Mouse (Mus musculus): ENCODE data around the gene Anks1b. TPM values are rescaled to one million over a fixed set of nuclear protein-coding genes. Genes with fewer than 3 reads are reported as not detected.

The Anks1b gene
- total RNA-seq, 2 experiments from 2014 or later: 0.20 TPM; not detected in 1

DNA sequence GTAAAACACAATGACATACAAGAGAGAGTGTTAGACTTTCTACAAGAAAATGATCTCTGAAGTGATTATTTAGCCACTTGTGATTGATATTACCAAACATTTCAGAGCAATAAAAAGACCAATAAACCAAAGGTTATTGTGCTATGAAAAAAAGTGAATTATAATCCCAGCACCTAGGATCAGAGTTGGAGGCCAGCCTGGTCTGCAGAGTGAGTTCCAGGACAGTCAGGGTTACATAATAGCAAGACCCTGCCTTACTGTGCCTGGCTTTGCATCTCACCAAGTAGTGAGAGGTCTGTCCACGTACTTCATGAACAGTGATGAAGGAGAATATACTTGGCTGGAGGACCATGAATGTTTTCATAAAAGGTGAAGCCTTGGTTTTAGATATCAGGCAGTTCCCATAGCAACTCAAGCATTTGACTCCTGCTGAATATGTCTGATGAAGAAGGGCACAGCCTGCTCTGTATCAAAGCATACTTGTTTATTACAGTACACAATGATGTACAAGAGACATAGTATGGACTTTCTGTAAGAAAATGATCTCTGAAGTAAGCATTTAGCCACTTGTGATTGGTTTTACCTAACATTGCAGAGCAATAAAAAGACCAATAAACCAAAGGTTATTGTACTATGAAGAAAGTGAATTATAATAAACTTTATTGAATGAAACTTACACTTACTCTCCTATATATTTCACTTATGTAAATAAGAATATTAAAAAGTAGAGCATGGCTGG, 484.0 kb downstream of the Anks1b start:
- intact Hi-C loops (cut with DNase I): no loop called here
- no peak for DNase-seq

DNA sequence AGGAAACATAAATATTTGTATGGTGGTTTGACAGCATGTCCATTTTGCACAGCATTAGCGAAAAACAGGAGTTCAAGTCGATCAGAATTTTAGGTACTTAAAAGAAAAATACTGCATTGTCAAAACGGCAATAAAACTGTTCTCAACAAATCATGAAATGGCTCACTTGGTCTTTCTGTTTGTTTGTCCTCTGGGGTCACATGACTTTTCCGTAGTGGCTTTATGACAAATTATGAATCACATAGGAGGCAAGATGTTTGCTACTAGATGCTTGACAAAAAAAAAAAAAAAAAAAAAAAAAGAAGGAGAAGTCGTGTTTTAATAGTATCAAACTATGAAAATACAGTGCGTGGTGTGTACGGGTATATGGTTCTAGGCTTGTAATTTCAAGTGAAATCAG, 495.7 kb downstream of the Anks1b start:
- no peak for DNase-seq
- intact Hi-C loops (cut with DNase I): no loop called here

DNA sequence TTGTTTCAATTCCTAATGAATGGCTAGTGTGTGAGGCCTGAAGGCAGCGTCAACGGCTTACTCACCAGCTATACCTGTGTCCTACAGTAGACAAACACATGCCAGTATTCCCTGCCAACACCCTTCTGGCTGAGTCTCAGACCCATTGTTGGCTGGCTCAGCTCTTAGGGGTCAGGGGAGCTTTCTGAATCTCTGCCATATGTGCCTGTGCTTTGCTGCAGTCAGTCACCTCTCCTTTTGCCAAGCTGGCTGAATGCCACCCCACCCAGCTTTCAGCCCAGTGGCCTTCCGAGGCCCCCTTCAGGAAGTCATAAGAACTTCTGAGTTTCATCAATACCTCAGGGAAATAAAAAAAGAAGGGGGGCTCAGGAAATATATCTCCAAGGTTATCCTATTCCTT, 497.4 kb downstream of the Anks1b start:
- intact Hi-C loops (cut with DNase I): loop anchor here (10.0 kb wide), 1 partner anchor 324 kb away; no protein-coding TSS in a partner anchor
- no peak for DNase-seq

DNA sequence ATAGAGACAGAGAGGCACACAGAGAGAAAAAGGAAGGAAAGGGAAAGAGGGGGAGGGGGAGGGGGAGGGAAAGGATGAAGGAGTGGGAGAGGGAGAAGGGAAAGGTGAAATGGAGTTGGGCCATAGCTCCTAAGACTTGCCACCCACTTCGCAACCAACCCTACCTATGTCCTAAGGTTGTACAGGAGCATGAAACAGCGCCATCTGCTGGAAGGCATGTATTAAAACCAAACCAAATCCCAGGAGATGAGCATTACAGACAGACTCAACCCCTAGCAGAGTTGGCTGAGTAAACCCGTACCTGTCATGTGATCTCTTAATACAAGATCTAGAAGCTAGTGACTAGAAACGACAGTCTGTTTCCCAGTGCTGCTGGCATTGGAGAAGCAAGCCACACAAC, 500.2 kb downstream of the Anks1b start:
- intact Hi-C loops (cut with DNase I): loop anchor here (10.0 kb wide), 1 partner anchor 321 kb away; no protein-coding TSS in a partner anchor
- DNase-seq: no peak

DNA sequence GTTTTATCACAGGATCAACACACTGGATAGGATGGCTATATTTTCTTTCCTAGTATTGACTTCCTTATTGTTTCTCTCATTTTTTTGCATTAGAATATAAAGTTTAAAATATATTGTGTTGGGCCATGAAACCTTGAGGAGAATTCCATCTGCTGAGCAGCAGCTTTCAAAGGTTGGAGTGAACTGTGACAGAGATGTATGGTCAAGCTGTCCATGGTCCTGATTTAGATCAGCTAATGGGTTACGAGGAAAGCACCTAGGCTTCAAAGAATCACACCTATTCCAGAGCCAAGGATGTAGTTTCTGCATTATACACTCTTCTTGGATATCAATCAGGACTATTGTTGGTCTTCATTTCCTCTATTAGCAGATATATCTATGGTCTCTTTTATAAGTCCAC, 503.3 kb downstream of the Anks1b start:
- no peak for DNase-seq
- intact Hi-C loops (cut with DNase I): loop anchor here (10.0 kb wide), 1 partner anchor 318 kb away; no protein-coding TSS in a partner anchor

DNA sequence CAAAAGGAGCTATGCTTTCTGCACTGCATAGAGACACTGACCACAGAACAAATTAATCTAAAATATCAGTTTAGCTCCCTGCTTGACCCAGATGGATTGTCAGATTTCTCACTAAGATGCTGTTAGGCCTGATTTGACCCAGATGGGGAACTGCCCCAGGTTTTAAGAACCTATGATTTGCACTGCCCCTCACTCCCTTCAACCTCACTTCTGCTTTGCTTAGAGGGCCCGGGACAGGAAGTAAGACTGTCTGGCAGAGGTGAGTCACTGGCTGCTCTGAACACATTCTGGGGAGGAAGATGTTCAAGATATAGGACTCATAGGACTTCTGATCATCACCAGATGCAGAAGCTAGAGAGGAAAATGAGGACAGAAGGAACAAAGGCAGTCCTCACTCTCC, 506.8 kb downstream of the Anks1b start:
- intact Hi-C loops (cut with DNase I): no loop called here
- no peak for DNase-seq

DNA sequence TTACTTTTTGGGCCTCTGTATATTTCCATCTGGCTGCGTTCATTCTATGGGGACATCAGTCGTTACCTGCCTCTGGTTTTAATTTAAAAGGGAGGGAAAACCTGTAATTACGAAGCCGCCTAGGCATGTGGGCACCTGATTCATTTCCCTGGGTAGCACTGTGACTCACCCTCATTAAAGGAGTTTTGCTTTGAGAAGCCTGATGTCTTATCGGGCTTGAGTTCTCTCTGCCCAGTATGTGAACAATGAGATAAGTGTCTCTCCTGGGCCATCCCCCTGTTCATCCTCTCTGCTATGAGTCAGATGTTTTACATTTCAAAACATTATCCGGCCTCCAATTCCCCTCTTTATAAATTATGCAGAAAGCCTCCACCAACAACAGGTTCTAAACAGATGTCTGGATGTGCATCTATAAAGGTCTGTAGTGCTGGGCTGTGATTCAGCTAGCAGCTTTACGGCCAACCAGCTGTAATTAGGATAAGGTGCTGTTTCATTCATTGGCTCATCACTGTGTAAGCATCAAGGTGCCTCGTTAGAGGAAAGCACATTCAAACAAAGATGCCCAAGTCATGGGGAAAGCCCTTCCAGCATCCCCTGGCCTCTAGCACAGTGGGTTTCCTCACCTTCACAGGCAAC, 507.5 kb downstream of the Anks1b start:
- DNase-seq: no peak
- intact Hi-C loops (cut with DNase I): no loop called here

DNA sequence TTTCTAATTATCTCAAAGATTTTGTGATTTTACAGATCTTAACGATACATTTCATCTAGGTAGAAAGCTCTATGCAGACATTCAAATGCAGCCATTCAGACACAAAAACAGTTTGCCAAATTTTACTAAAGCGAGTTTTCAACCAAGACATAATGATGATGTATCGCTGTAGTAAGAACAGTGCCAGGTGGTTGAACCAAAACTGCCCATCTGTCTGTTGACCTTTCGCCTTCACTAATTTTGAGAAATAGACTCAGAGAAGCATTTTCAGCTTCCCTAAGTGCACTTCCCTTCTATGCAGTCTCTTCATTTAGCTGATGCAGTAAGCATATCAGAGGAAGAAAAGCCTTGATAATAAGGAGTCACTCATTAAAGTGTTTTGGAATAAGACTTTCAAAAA, 527.1 kb downstream of the Anks1b start:
- DNase-seq: no peak
- intact Hi-C loops (cut with DNase I): no loop called here

DNA sequence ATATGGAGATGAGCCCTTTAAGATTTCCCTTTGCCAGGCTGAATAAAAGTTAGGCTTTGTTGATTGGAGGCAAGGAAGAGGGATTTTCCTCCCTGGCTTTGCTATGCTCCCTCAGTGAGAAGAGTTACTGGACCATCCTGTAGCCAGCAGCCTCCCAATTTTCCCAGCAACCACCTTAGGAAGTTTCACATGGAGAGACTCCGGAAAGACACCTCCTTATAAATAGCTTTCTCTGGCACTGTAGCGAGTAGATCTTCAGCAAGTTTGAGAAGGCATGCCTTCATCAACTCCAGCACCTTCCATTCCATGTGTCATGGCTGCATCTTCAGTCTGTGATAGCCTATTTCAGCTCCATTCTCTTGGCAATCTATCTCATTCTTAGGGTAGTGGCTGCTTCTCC, 535.2 kb downstream of the Anks1b start:
- intact Hi-C loops (cut with DNase I): no loop called here
- DNase-seq: no peak

DNA sequence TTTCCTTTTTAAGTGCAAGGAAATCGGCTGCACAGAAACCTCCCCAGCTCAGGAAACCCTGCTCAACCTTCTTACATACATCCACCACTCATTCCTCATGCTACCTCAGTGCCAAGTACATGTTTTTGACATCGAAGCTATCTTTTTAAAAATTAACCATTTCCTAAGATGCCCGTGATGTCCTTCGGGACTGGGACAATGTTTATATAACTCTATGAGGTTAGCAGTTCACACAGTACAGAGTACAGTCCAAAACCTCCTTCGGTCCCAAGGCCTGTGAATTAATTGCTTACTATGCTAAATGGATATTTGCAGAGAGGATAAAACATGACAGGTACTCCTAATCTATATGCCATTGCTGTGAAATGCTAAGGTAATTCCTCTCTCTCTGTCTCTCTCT, 558.2 kb downstream of the Anks1b start:
- no peak for DNase-seq
- intact Hi-C loops (cut with DNase I): no loop called here

DNA sequence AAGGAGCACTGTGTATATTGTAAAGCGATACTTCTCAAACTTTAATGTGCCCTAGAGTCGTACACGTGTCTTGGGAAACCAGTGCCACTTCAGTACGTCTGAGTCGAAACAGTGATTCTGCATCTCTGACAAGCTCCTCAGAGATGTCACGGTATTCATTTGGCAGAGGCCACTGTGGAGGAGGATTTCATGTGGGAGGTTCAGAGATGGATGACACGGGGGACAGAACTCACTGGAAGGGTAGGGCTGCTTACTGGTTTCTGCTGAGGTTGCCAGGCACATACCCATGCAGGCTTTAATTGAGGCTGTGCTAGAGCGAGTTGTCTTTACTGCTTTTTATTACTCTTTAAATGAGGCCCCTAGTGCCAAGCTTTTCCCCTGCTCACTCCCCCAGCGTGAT, 558.7 kb downstream of the Anks1b start:
- intact Hi-C loops (cut with DNase I): no loop called here
- no peak for DNase-seq

DNA sequence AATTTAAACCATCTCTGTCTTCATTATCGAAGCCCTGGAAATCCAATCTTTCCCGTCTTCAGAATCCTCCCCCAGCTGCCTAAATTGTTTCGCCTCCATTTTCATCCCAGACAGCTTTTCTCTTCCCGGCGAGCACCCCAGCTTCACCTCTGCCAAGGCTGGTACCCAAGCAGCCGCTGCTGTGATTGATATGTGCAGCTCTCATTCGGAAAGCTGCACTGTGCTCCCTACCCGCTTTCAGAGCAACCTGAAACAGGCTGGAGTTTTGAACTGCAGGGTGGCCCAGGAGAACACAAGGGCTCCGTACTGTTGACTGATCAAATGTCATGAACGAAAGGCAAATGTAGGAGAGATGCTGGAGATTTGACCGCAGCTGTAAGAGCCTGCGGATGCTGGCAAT, 559.2 kb downstream of the Anks1b start:
- no peak for DNase-seq
- intact Hi-C loops (cut with DNase I): no loop called here

DNA sequence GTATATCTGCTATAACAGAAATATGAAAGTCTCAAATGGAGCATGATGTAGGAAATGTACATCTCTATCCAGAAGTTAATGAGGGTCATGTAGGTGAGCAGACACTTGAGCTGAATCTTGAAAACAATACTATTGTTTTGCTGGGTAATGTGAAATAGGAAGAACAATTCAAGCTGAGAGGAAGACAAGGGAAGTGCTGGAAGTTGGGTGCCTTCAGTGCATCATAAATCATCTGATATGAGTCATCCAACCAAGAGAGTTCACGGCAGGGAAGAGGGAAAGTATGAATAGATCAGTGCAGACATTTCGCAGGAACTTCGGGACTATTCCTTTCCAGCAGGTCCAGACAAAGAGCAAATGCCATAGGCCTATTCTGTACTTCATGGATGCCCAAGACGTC, 567.7 kb downstream of the Anks1b start:
- no peak for DNase-seq
- intact Hi-C loops (cut with DNase I): no loop called here

DNA sequence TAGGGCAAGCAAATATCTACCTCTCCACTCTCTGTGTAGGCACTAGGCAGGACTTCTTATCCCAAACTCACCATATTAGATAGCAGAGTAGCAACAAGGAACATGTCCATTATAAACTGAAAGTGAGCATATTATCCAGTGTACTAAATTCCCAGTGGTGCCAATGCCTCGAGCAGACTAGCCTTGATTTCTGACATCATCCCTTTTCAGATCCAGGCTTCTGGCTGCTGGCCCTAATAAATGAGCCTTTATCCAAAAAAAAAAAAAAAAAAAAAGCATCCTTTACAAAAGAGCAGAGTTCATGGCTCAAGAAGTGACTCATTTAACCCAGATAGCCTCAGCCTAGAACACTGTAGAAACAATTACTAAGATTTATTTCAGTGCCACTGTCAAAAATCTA, 568.3 kb downstream of the Anks1b start:
- DNase-seq: no peak
- intact Hi-C loops (cut with DNase I): no loop called here

DNA sequence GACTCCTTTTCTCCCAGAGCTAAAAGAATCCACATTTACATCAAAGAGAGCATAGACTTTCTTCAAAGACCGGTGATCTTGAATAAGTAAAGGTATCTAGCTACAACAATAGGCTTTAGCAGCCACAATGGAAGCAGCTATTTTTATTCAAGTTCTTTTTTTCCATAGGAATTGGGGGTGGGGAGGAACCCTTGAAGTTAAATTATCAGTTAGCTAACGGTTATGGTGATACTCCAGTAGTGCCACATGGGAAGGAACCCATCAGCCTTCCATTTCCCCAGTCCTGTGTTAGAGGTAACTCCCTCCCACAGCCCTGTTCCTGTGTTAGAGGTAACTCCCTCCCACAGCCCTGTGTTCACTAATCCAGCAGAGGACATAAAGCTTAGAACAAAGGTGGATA, 591.6 kb downstream of the Anks1b start:
- DNase-seq: no peak
- intact Hi-C loops (cut with DNase I): no loop called here

DNA sequence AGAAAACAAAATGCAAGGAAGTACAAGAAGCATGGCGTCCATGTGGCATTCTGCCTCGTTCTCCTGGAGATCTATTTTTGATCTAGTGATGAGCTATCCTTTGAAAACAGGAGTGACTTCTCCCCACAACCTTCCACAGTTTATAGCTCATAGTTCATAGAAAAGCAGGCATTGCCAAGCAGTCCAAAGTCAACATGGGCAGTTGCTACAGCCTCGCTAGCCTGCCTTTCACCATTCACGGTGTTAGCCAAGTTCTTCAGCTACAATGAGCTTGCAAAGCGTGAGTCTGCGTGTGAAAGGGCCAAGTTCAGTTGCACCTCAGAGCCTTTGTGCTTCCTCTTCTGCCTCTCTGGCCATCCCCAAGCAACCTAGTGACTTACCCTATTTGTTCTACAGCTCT, 592.1 kb downstream of the Anks1b start:
- no peak for DNase-seq
- intact Hi-C loops (cut with DNase I): no loop called here

DNA sequence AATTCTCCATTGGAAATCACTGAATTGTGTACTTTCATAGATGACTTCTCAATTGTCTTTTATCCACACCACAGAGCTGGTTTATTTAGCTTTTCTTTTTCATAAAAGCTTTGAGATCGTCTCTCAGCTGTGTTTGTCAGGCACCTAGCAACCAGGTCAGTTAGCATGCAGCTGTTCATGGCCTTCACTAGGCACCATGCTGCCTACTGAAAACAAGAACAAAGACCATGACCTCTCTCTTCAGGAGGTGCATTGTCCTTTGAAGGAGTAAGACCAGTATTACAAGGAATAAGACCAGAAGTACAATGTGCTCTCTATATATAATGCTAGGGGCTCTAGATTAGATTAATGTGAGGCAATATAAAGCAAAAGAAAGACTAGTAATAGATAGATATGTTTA, 594.2 kb downstream of the Anks1b start:
- intact Hi-C loops (cut with DNase I): no loop called here
- no peak for DNase-seq

DNA sequence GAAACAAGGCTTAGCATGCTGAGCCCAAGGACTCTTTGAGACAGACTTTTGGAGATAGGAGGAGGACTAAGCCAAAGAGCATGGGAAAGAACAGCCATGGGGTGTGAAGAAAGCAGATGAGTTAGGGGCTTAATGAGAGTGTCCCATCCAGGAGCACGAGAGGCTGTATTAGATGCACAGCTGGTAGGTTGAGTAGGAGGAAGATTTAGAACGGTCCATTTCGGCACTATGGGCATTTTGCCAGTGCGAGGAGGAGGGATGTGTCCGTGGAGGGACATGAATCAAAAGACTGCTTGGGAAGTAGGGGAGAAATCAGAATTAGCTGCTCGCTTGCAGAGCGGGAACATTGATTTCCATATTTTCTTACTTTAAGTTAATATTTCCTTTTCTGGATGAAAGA, 620.1 kb downstream of the Anks1b start:
- intact Hi-C loops (cut with DNase I): no loop called here
- no peak for DNase-seq

DNA sequence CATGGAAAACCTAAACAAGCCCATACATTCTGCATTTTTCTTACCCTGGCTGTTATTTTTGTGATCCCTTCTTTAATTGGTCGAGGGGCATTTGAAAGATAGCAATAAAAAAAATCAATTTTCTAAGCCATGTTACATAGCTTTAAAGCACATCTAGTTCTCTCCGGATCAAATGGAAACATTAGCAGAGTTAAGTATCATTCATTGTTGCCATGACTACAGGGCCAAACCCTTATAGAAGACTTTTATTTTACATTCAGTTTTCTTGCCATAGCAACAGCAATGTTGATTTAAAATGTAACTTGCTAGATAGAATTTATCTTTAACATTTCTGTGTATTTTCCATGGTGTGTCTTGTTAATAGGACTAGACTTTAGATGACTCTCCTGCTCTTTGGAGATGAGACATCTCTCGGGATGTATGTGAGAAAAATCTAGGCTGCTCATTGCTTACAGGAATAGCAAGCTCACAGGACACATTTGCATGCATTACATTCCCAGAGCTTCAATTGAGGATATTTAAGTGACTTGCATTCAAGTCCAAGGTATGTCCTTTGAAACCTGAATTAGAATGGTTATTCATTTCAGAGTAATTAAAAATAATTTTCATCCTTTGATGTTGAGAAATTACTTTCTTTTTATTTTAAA, 620.8 kb downstream of the Anks1b start:
- DNase-seq: no peak
- intact Hi-C loops (cut with DNase I): no loop called here

DNA sequence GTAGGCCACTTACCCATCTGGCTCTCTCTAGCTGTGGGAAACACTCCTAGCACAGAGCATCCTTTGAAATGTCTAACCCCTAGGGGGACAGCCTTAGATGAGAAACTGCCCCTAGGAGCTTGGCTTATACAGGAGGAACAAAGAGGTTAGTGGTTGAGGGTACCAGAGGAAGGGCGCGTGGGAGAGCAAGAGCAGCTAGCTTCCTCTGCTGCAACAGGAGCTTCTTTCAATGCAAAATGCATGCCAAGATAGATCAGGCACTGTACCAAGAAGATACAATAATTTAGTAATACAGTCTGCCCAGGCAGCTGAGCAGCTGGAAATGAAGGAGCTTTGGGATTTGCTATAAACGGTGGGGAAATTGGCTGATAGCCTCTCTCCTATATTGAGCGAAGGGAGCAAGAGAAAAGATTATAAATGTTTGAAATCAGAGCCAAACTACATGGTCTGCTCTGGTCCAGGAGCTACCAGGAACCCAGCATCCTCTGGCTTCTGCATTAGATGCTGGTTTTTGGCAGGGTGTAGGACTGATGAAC, 621.7 kb downstream of the Anks1b start:
- intact Hi-C loops (cut with DNase I): no loop called here
- DNase-seq: no peak

DNA sequence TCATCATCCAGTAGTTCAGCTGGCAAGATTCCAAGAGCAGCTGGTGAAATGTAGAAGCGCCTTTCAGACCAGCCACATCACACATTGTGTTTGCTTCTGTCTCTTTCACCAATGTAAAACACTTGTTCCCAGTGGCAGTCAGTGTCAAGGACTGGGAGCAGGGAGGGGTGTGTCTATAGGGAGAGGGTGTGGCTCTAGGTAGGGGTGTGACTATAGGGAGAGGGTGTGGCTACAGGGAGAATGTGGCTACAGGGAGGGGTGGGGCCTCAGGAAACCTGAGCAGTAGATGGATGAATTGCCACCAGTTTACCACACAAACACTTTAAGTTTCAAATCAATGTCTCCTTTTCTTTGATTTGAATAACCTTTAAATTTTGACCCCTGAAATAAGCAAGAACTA, 634.3 kb downstream of the Anks1b start:
- no peak for DNase-seq
- intact Hi-C loops (cut with DNase I): no loop called here

DNA sequence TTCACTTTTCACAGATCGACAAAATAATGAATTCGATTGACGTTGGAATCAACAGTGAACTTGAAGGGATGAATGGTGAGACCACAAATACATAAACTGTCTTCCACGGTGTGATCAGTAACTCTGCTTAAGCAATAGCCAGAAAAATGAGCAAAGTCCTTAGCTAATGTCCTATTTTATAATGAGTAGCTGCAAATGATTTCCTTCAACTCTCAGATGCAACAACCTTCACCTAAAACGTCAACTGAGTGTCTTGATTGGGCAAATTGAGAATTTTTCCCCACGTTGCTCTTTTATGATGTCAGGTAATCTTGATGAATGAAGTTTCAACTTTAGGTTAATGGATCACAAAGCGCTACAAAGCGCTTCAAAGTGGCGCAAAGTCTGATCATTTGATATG, 639.5 kb downstream of the Anks1b start:
- no peak for DNase-seq
- intact Hi-C loops (cut with DNase I): no loop called here
